Mouse (Mus musculus): ENCODE data around the gene Dusp14.

DNA sequence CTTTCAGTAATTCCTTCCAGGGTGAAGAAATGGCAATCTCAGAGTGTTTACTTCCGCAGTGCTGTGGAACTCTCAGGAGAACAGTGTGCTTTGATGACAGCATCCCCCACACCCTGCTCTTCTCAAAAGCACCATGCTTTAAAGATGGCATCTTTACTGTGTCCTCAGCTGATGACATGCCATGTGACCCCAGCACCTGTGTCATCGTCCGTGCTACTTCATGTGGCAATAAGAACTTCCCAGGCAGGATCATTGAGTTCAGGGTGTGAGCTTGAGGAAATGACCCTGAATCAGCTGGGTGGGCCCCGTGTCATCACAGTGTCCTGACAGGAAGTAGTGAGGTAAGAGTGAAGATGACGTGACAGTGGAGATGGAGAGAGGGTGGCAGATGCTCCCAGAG is 36.5 kb downstream of the Dusp14 start:
- TF ChIP-seq CTCF (IDR thresholded peaks at IDR 0.05; ENCODE audit: extremely low read depth, insufficient read depth, insufficient read length, insufficient replicate concordance) (no peak), POLR2A (IDR thresholded peaks at IDR 0.05; ENCODE audit: low read depth, low read length) (no peak)
